Mouse (Mus musculus): ENCODE data around the gene Gpr152. TPM values are rescaled to one million over a fixed set of nuclear protein-coding genes. Genes with fewer than 3 reads are reported as not detected.

Gpr152 gene
- polyA plus RNA-seq, 1 experiment = not detected

DNA sequence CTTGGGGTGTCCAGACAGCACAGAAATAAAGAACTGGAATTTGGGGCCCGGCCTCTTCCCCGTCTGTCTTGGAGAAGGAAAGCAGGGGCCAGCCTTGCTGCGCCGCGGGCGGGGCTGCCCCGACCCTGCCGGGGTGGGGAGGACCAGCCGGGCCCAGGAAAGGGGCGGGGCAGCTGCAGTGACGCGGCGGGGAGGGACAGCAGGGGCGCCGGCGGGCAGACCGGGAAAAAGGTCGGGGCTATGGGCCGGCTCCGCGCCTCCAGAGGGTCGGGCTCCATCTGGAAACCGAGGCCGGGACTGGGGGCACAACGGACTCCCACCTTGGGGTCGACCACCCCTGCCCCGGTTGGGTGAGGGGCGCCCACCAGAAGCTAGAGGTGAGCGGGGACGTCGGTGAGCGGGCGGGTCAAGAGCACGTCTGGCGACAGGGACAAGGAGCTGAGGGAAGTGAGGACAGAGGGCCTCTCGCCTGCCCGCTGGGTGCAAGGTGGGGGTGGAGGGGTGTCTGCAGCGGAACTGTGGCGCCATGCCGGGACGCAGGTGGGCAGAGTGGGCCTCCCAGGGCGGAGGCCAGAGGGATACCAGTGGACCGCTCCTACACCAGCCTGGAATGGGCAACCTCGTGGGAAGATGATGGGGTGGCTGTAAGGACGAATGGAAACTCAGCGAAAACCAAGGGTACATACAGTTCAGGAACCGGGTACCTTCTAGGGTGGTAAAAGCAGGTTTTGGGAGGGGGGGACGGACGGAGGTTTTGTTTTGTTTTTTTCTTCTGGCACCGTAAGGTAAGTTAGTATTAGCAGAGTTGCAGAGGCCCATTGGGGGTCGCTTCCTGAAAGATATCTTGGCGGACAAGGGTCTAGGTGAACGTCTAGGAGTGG is 39.5 kb upstream of the Gpr152 start, which contains the start of gene Pitpnm1:
Gene Pitpnm1, plus strand, starts transcription at position 162 of the 881 bp plus-strand sequence.
- no peaks in the 10 kb centered on the region for H3K9me3 ChIP-seq (replicated peaks; ENCODE audit: control insufficient read depth, insufficient read depth, low read length, poor library complexity, severe bottlenecking)
- H3K27me3 ChIP-seq (ENCODE audit: control insufficient read depth, insufficient read depth, low read length, poor library complexity, severe bottlenecking) = no peaks in the 10 kb centered on the region
- peaks cover 2% of the 10 kb centered on the region for H3K4me1 ChIP-seq (ENCODE audit: control insufficient read depth, insufficient read depth, low read length)
- no peak within 1 kb of the TSS for H3K27ac ChIP-seq (ENCODE audit: insufficient read depth, low read length)
- peak within 1 kb of the TSS; percentile 62 for H3K4me3 ChIP-seq (ENCODE audit: low read depth, low read length)
- TF ChIP-seq EP300 (IDR thresholded peaks at IDR 0.05; ENCODE audit: insufficient read depth, low read depth, low read length) = no peak
- no peak for TF ChIP-seq POLR2A (IDR thresholded peaks at IDR 0.05; ENCODE audit: insufficient read depth, low read length)
- no peak for TF ChIP-seq CTCF (IDR thresholded peaks at IDR 0.05; ENCODE audit: low read depth, low read length)
- H3K36me3 ChIP-seq (ENCODE audit: control insufficient read depth, insufficient read depth, low read length, poor library complexity, severe bottlenecking) = no peaks in the 10 kb centered on the region
- H3K9ac ChIP-seq (ENCODE audit: low read depth, poor library complexity, severe bottlenecking) = peak within 1 kb of the TSS; percentile 32

DNA sequence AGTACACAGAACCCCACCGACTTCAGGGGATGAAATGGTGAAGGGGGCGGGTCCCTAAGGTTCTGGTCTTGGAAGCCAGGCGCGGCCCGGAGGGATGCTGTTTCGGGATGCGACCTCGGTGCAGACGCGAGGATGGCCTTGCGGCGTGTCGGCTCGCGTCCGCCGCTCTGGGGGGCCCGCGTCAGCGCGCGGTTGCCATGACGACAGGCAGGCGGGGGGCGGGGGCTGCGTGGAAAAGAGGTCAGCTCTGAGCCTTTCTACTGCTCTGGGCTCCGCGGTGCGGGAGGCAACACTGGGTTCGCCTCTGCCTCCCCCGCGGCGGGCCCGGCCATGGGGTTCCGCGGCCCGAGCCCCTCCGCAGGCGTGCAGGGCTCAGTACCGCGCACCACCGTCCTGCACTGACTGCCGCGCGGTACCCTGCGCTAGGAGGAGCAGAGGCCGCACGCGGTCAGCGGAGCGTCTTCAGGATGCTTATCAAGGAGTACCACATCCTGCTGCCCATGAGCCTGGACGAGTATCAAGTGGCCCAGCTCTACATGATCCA is 38.8 kb upstream of the Gpr152 start:
- TF ChIP-seq EP300 (IDR thresholded peaks at IDR 0.05; ENCODE audit: insufficient read depth, low read depth, low read length) = no peak
- TF ChIP-seq POLR2A (IDR thresholded peaks at IDR 0.05; ENCODE audit: insufficient read depth, low read length) = no peak
- no peak for TF ChIP-seq CTCF (IDR thresholded peaks at IDR 0.05; ENCODE audit: low read depth, low read length)
- Histone ChIP-seq H3K9me3 (replicated peaks; ENCODE audit: control insufficient read depth, insufficient read depth, low read length, poor library complexity, severe bottlenecking) (no peaks in the 10 kb centered on the region), H3K4me1 (ENCODE audit: control insufficient read depth, insufficient read depth, low read length) (peaks cover 2% of the 10 kb centered on the region), H3K36me3 (ENCODE audit: control insufficient read depth, insufficient read depth, low read length, poor library complexity, severe bottlenecking) (no peaks in the 10 kb centered on the region), H3K9ac (ENCODE audit: low read depth, poor library complexity, severe bottlenecking) (peak overlapping the region; percentile 32), H3K27me3 (ENCODE audit: control insufficient read depth, insufficient read depth, low read length, poor library complexity, severe bottlenecking) (no peaks in the 10 kb centered on the region), H3K27ac (ENCODE audit: insufficient read depth, low read length) (no peak overlapping the region), H3K4me3 (ENCODE audit: low read depth, low read length) (peak overlapping the region; percentile 62)

DNA sequence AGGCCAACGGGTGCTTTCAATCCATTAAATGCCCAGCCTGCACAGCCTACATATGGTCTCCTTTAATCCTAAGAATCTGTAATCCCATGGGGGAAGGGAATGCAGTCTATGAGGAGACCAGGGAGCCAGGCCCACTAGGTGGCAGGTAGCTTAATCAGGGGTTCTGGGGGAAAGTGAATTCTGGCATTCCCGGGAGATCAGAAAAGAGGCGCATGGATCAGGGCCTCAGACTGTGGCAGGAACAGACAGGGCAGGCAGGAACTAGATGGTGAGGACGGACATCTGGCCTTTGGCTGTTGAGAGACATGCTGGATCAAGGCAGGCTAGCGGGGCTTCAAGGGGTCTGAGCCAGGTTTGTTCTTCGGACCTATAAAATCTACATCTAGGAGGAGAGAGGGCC is 38.1 kb upstream of the Gpr152 start:
- Histone ChIP-seq H3K4me3 (ENCODE audit: low read depth, low read length) (no peak overlapping the region; the same call in 1 of the 2 replicates), H3K9ac (ENCODE audit: low read depth, poor library complexity, severe bottlenecking) (no peak overlapping the region), H3K9me3 (replicated peaks; ENCODE audit: control insufficient read depth, insufficient read depth, low read length, poor library complexity, severe bottlenecking) (no peaks in the 10 kb centered on the region), H3K27me3 (ENCODE audit: control insufficient read depth, insufficient read depth, low read length, poor library complexity, severe bottlenecking) (no peaks in the 10 kb centered on the region), H3K4me1 (ENCODE audit: control insufficient read depth, insufficient read depth, low read length) (peaks cover 2% of the 10 kb centered on the region), H3K36me3 (ENCODE audit: control insufficient read depth, insufficient read depth, low read length, poor library complexity, severe bottlenecking) (no peaks in the 10 kb centered on the region), H3K27ac (ENCODE audit: insufficient read depth, low read length) (no peak overlapping the region)
- no peak for TF ChIP-seq EP300 (IDR thresholded peaks at IDR 0.05; ENCODE audit: insufficient read depth, low read depth, low read length)
- TF ChIP-seq CTCF (IDR thresholded peaks at IDR 0.05; ENCODE audit: low read depth, low read length) = no peak
- TF ChIP-seq POLR2A (IDR thresholded peaks at IDR 0.05; ENCODE audit: insufficient read depth, low read length) = no peak

DNA sequence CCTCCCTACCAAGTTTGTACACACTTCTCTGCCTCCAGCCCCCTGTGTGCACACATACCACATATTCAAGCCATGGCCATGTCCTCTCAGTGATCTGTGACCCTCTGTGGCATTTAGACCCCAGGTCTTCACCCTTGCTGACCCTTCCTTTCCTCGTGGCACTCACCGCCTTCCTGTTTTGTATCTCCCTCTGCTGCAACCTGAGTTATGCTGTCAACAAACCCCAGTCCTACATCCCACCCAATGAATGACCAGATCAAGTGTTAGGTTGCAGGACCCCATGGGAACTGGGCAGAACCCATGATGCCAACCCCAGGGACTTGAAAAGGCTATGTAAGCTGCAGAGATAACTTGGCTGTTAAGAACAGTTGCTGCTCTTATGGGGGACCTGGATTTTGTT is 37.5 kb upstream of the Gpr152 start:
- H3K4me3 ChIP-seq (ENCODE audit: low read depth, low read length) = no peak overlapping the region
- no peak for TF ChIP-seq EP300 (IDR thresholded peaks at IDR 0.05; ENCODE audit: insufficient read depth, low read depth, low read length)
- TF ChIP-seq POLR2A (IDR thresholded peaks at IDR 0.05; ENCODE audit: insufficient read depth, low read length) = no peak
- TF ChIP-seq CTCF (IDR thresholded peaks at IDR 0.05; ENCODE audit: low read depth, low read length) = no peak
- peaks cover 2% of the 10 kb centered on the region for H3K4me1 ChIP-seq (ENCODE audit: control insufficient read depth, insufficient read depth, low read length)
- no peak overlapping the region for H3K27ac ChIP-seq (ENCODE audit: insufficient read depth, low read length)
- H3K36me3 ChIP-seq (ENCODE audit: control insufficient read depth, insufficient read depth, low read length, poor library complexity, severe bottlenecking) = no peaks in the 10 kb centered on the region
- H3K27me3 ChIP-seq (ENCODE audit: control insufficient read depth, insufficient read depth, low read length, poor library complexity, severe bottlenecking) = no peaks in the 10 kb centered on the region
- no peaks in the 10 kb centered on the region for H3K9me3 ChIP-seq (replicated peaks; ENCODE audit: control insufficient read depth, insufficient read depth, low read length, poor library complexity, severe bottlenecking)
- H3K9ac ChIP-seq (ENCODE audit: low read depth, poor library complexity, severe bottlenecking) = no peak overlapping the region

DNA sequence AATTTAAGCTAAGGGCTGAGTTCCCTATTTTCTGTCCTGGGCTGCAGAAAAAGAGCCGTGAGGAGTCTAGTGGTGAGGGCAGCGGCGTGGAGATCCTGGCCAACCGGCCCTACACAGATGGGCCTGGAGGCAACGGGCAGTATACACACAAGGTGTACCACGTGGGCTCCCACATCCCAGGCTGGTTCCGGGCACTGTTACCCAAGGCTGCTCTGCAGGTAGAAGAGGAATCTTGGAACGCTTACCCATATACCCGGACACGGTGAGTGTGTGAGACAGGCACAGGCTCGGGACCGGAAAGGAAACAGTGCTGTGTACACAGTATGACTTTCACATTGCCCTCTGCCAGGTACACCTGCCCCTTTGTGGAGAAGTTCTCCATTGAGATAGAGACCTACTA is 37.0 kb upstream of the Gpr152 start:
- H3K36me3 ChIP-seq (ENCODE audit: control insufficient read depth, insufficient read depth, low read length, poor library complexity, severe bottlenecking) = no peaks in the 10 kb centered on the region
- no peak for TF ChIP-seq CTCF (IDR thresholded peaks at IDR 0.05; ENCODE audit: low read depth, low read length)
- no peak for TF ChIP-seq POLR2A (IDR thresholded peaks at IDR 0.05; ENCODE audit: insufficient read depth, low read length)
- no peaks in the 10 kb centered on the region for H3K9me3 ChIP-seq (replicated peaks; ENCODE audit: control insufficient read depth, insufficient read depth, low read length, poor library complexity, severe bottlenecking)
- peaks cover 2% of the 10 kb centered on the region for H3K4me1 ChIP-seq (ENCODE audit: control insufficient read depth, insufficient read depth, low read length)
- H3K27ac ChIP-seq (ENCODE audit: insufficient read depth, low read length) = no peak overlapping the region
- no peak overlapping the region for H3K4me3 ChIP-seq (ENCODE audit: low read depth, low read length)
- H3K27me3 ChIP-seq (ENCODE audit: control insufficient read depth, insufficient read depth, low read length, poor library complexity, severe bottlenecking) = no peaks in the 10 kb centered on the region
- no peak overlapping the region for H3K9ac ChIP-seq (ENCODE audit: low read depth, poor library complexity, severe bottlenecking)

DNA sequence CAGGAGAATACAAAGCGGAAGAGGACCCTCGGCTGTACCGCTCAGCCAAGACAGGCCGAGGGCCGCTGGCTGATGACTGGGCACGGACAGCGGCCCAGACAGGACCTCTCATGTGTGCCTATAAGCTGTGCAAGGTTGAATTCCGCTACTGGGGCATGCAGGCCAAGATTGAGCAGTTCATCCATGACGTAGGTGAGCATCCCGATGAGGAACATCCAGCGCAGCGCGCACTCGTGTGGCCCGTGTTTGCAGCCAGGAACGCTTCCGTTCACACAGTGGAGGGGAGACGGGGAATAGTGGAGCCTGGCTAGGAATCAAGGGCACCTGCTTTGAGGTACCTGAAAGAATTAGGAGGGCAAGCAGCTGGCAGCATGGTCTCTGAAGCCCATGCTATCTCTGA is 36.3 kb upstream of the Gpr152 start:
- TF ChIP-seq CTCF (IDR thresholded peaks at IDR 0.05; ENCODE audit: low read depth, low read length) = no peak
- no peak for TF ChIP-seq EP300 (IDR thresholded peaks at IDR 0.05; ENCODE audit: insufficient read depth, low read depth, low read length)
- TF ChIP-seq POLR2A (IDR thresholded peaks at IDR 0.05; ENCODE audit: insufficient read depth, low read length) = no peak
- Histone ChIP-seq H3K4me3 (ENCODE audit: low read depth, low read length) (no peak overlapping the region), H3K36me3 (ENCODE audit: control insufficient read depth, insufficient read depth, low read length, poor library complexity, severe bottlenecking) (no peaks in the 10 kb centered on the region), H3K27ac (ENCODE audit: insufficient read depth, low read length) (no peak overlapping the region), H3K4me1 (ENCODE audit: control insufficient read depth, insufficient read depth, low read length) (peaks cover 2% of the 10 kb centered on the region), H3K27me3 (ENCODE audit: control insufficient read depth, insufficient read depth, low read length, poor library complexity, severe bottlenecking) (no peaks in the 10 kb centered on the region), H3K9ac (ENCODE audit: low read depth, poor library complexity, severe bottlenecking) (no peak overlapping the region), H3K9me3 (replicated peaks; ENCODE audit: control insufficient read depth, insufficient read depth, low read length, poor library complexity, severe bottlenecking) (no peaks in the 10 kb centered on the region)

Data from ES-Bruce4 (cell line).